Mouse (Mus musculus) neural tube, embryonic 10.5 days (tissue): ENCODE data around the gene Rap2a.

ENCODE experiments used
- DNase-seq: peaks from one replicate; pipeline ENCODE4 v3.0.0-alpha.2; 2017; ENCODE audit warnings: low spot score; ENCODE audit errors: extremely low spot score

The Rap2a gene

GRCm38 (mm10) chr14:120499601-120500000 is 21.4 kb downstream of the Rap2a start:
- no peak for DNase-seq

GRCm38 (mm10) chr14:120500021-120500560 is 21.8 kb downstream of the Rap2a start:
- no peak for DNase-seq

GRCm38 (mm10) chr14:120500791-120501190 is 22.5 kb downstream of the Rap2a start:
- no peak for DNase-seq

- DNase-seq = no peak
Measured at GRCm38 (mm10) chr14:120503641-120504040, 25.4 kb downstream of the Rap2a start.

GRCm38 (mm10) chr14:120504423-120504822 is 26.2 kb downstream of the Rap2a start:
- no peak for DNase-seq

GRCm38 (mm10) chr14:120504928-120505461 is 26.8 kb downstream of the Rap2a start:
- DNase-seq = no peak

GRCm38 (mm10) chr14:120505918-120506317 is 27.7 kb downstream of the Rap2a start:
- no peak for DNase-seq

- no peak for DNase-seq
Measured at GRCm38 (mm10) chr14:120507516-120507915, 29.3 kb downstream of the Rap2a start.

- DNase-seq = no peak
Measured at GRCm38 (mm10) chr14:120508566-120509365, 30.5 kb downstream of the Rap2a start.

- DNase-seq = no peak
Measured at GRCm38 (mm10) chr14:120509366-120509640, 31.1 kb downstream of the Rap2a start.

GRCm38 (mm10) chr14:120511821-120512220 is 33.6 kb downstream of the Rap2a start:
- DNase-seq = no peak

GRCm38 (mm10) chr14:120514821-120515271 is 36.6 kb downstream of the Rap2a start:
- DNase-seq = no peak

- DNase-seq = no peak
Measured at GRCm38 (mm10) chr14:120515376-120515775, 37.1 kb downstream of the Rap2a start.

- no peak for DNase-seq
Measured at GRCm38 (mm10) chr14:120518706-120519105, 40.5 kb downstream of the Rap2a start.

- no peak for DNase-seq
Measured at GRCm38 (mm10) chr14:120519921-120520320, 41.7 kb downstream of the Rap2a start.

GRCm38 (mm10) chr14:120520843-120521242 is 42.6 kb downstream of the Rap2a start:
- no peak for DNase-seq

- no peak for DNase-seq
Measured at GRCm38 (mm10) chr14:120523296-120523695, 45.1 kb downstream of the Rap2a start.

- DNase-seq = no peak
Measured at GRCm38 (mm10) chr14:120525644-120526043, 47.4 kb downstream of the Rap2a start.

- DNase-seq = no peak
Measured at GRCm38 (mm10) chr14:120533301-120533700, 55.1 kb downstream of the Rap2a start.

GRCm38 (mm10) chr14:120534841-120535271 is 56.6 kb downstream of the Rap2a start:
- no peak for DNase-seq

GRCm38 (mm10) chr14:120535446-120535845 is 57.2 kb downstream of the Rap2a start:
- DNase-seq = no peak

- no peak for DNase-seq
Measured at GRCm38 (mm10) chr14:120535924-120536323, 57.7 kb downstream of the Rap2a start.

- DNase-seq = no peak
Measured at GRCm38 (mm10) chr14:120539128-120539527, 60.9 kb downstream of the Rap2a start.
